Mouse (Mus musculus) heart, adult 2 months (tissue): ENCODE measurements around the gene Tnni3.

Experiments used
- CTCF ChIP-seq: fragments of 200-600 bp; IDR thresholded peaks from 2 replicates; pipeline ENCODE4 v1.8.1; 2022; ENCODE audit warnings: antibody characterized with exemption, mild to moderate bottlenecking, moderate library complexity
- EP300 ChIP-seq: fragments of 200-500 bp; IDR thresholded peaks from 2 replicates; pipeline ENCODE4 v1.6.1; 2011; ENCODE audit warnings: low read depth, low read length, control low read depth; ENCODE audit not compliant: insufficient read depth
- POLR2A ChIP-seq: fragments of 200-500 bp; IDR thresholded peaks from 2 replicates; pipeline ENCODE4 v1.6.1; 2011; ENCODE audit warnings: mild to moderate bottlenecking, low read depth, low read length, control low read depth; ENCODE audit not compliant: insufficient read depth

DNA sequence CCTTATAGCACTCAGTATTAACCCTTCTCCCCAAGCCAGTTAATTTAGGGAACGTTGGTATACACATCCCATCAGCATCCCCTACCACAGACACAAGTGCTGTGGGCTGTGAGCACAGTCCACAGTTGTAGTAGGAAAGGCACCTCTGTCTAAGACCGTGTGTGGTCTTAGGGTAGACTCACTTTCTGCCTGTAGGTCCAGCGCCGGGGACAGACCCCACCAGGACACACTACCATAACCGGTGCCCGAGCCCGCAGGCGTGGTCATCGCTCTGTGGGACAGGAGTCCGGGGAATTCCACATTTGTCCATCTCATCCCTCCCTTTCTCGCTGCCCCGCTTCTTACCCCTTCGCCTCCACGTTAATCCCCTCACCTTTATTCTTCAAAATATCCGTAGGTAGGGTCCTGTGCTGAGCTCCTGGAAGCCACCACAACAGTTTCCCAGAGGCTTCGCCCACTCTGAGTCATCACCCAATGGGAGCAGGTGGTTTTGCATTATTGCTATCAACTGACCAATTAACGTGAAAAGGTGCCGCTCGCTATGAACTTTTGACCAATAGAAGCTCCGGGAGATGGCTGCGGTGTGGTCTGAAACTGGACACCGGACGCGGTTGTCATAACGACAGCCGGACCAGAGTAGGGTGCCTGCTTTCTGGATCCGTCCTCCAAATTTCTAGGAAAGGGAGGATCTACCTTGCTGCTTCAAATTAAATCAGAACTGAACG, 8.1 kb upstream of the Tnni3 start, which contains the start of gene Dnaaf3:
- TF ChIP-seq CTCF (no peak), POLR2A (no peak), EP300 (no peak)
